Mouse (Mus musculus) 416B (cell line): ENCODE measurements around the gene Tm9sf3.

Experiments
- DNase-seq: peaks from one replicate; pipeline ENCODE4 v3.0.0; 2011; ENCODE audit warnings: low read depth

Gene Tm9sf3

GRCm38 (mm10) chr19:41176881-41177280, 86.9 kb downstream of the Tm9sf3 start:
- DNase-seq: no peak

GRCm38 (mm10) chr19:41165914-41166235, 97.9 kb downstream of the Tm9sf3 start:
- no peak for DNase-seq

- DNase-seq: no peak
Observed at GRCm38 (mm10) chr19:41165144-41165913, 98.5 kb downstream of the Tm9sf3 start.

- DNase-seq: no peak
Observed at GRCm38 (mm10) chr19:41164447-41165095, 99.2 kb downstream of the Tm9sf3 start.
